Mouse (Mus musculus): ENCODE measurements around the gene Usp37. TPM values are rescaled to one million over a fixed set of nuclear protein-coding genes. Genes with fewer than 3 reads are reported as not detected.
"Not testable (repeated sequence)": the region's sequence is repeated elsewhere in the genome, so short reads cannot be mapped to it uniquely, and the experiment has no call there.

The Usp37 gene
- total and polyA plus RNA-seq, 2 experiments from 2014 or later: 17.6 to 32.8 TPM

GRCm38 (mm10) chr1:74397268-74397918 is 146.7 kb downstream of the Usp37 start:
- ATAC-seq (peak; percentile 88), DNase-seq (peak; percentile 84)
- no peaks in the 10 kb centered on the region for H3K27me3 ChIP-seq (ENCODE audit: insufficient read depth, low read length)
- peak overlapping the region; percentile 54 for H3K4me3 ChIP-seq (ENCODE audit: low read depth, low read length)
- peak overlapping the region; percentile 65 for H3K9ac ChIP-seq
- no peaks in the 10 kb centered on the region for H3K36me3 ChIP-seq (ENCODE audit: insufficient read depth)
- peak overlapping the region; percentile 92 for H3K4me2 ChIP-seq (ENCODE audit: low read depth)
- peak overlapping the region; percentile 50 for H3K27ac ChIP-seq (ENCODE audit: low read depth, low read length)
- H3K4me1 ChIP-seq (ENCODE audit: insufficient read depth): 0 out of 2 replicates have a peak, but pooled peaks cover under 1% of the 10 kb centered on the region
- peak; percentile 75 for TF ChIP-seq CTCF (IDR thresholded peaks at IDR 0.05; ENCODE audit: low read depth)
- WGBS: under 1% methylated on average over 41 of the region's 41 CpGs
- H3K9me3 ChIP-seq (ENCODE audit: low read length): no peaks in the 10 kb centered on the region

- not testable (repeated sequence) for DNase-seq
Observed at GRCm38 (mm10) chr1:74396456-74397222, 147.4 kb downstream of the Usp37 start.

GRCm38 (mm10) chr1:74395290-74395689 is 148.8 kb downstream of the Usp37 start:
- DNase-seq: no peak
- 91% methylated on average over 13 of the region's 13 CpGs for WGBS
- no peak for ATAC-seq
- H3K36me3 ChIP-seq (ENCODE audit: insufficient read depth): no peaks in the 10 kb centered on the region
- no peak overlapping the region for H3K9ac ChIP-seq
- no peak for TF ChIP-seq CTCF (IDR thresholded peaks at IDR 0.05; ENCODE audit: low read depth)
- H3K27ac ChIP-seq (ENCODE audit: low read depth, low read length): no peak overlapping the region
- 0 out of 2 replicates have a peak, but pooled peaks cover 5% of the 10 kb centered on the region for H3K27me3 ChIP-seq (ENCODE audit: insufficient read depth, low read length)
- H3K4me2 ChIP-seq (ENCODE audit: low read depth): no peak overlapping the region
- H3K4me3 ChIP-seq (ENCODE audit: low read depth, low read length): no peak overlapping the region
- H3K4me1 ChIP-seq (ENCODE audit: insufficient read depth): 0 out of 2 replicates have a peak, but pooled peaks cover 5% of the 10 kb centered on the region
- no peaks in the 10 kb centered on the region for H3K9me3 ChIP-seq (ENCODE audit: low read length)

More at GRCm38 (mm10) chr1:74396456-74397222, 147.4 kb downstream of the Usp37 start:
- H3K36me3 ChIP-seq (ENCODE audit: insufficient read depth); ATAC-seq; H3K4me1 ChIP-seq (ENCODE audit: insufficient read depth); H3K9me3 ChIP-seq (ENCODE audit: low read length); H3K27ac ChIP-seq (ENCODE audit: low read depth, low read length); H3K27me3 ChIP-seq (ENCODE audit: insufficient read depth, low read length): not testable (repeated sequence)
- Histone ChIP-seq H3K4me3 (ENCODE audit: low read depth, low read length) (peak overlapping the region; percentile 54), H3K4me2 (ENCODE audit: low read depth) (peak overlapping the region; percentile 92), H3K9ac (peak overlapping the region; percentile 65)
- 10% methylated on average over 11 of the region's 12 CpGs for WGBS

GRCm38 (mm10) chr1:74394858-74395257 is 149.2 kb downstream of the Usp37 start:
- Histone ChIP-seq H3K27ac (ENCODE audit: low read depth, low read length) (no peak overlapping the region), H3K36me3 (ENCODE audit: insufficient read depth) (no peaks in the 10 kb centered on the region), H3K4me3 (ENCODE audit: low read depth, low read length) (no peak overlapping the region), H3K4me1 (ENCODE audit: insufficient read depth) (0 out of 2 replicates have a peak, but pooled peaks cover 5% of the 10 kb centered on the region), H3K4me2 (ENCODE audit: low read depth) (no peak overlapping the region), H3K9me3 (ENCODE audit: low read length) (no peaks in the 10 kb centered on the region), H3K9ac (no peak overlapping the region), H3K27me3 (ENCODE audit: insufficient read depth, low read length) (0 out of 2 replicates have a peak, but pooled peaks cover 6% of the 10 kb centered on the region)
- no peak for TF ChIP-seq CTCF (IDR thresholded peaks at IDR 0.05; ENCODE audit: low read depth)
- DNase-seq (no peak), ATAC-seq (no peak)
- WGBS: 92% methylated on average over 15 of the region's 15 CpGs

- no peak for TF ChIP-seq CTCF (IDR thresholded peaks at IDR 0.05; ENCODE audit: low read depth)
- no peak for ATAC-seq
- no peak overlapping the region for H3K27ac ChIP-seq (ENCODE audit: low read depth, low read length)
Observed at GRCm38 (mm10) chr1:74394311-74394710, 149.8 kb downstream of the Usp37 start.

GRCm38 (mm10) chr1:74393697-74394096 is 150.4 kb downstream of the Usp37 start:
- Histone ChIP-seq H3K27me3 (ENCODE audit: insufficient read depth, low read length) (0 out of 2 replicates have a peak, but pooled peaks cover 6% of the 10 kb centered on the region), H3K36me3 (ENCODE audit: insufficient read depth) (no peaks in the 10 kb centered on the region), H3K27ac (ENCODE audit: low read depth, low read length) (no peak overlapping the region), H3K9me3 (ENCODE audit: low read length) (no peaks in the 10 kb centered on the region), H3K9ac (no peak overlapping the region), H3K4me3 (ENCODE audit: low read depth, low read length) (no peak overlapping the region), H3K4me1 (ENCODE audit: insufficient read depth) (0 out of 2 replicates have a peak, but pooled peaks cover 5% of the 10 kb centered on the region), H3K4me2 (ENCODE audit: low read depth) (no peak overlapping the region)
- DNase-seq (no peak), ATAC-seq (no peak)
- no peak for TF ChIP-seq CTCF (IDR thresholded peaks at IDR 0.05; ENCODE audit: low read depth)
- 85% methylated on average over 9 of the region's 9 CpGs for WGBS

More at GRCm38 (mm10) chr1:74394311-74394710, 149.8 kb downstream of the Usp37 start:
- H3K4me2 ChIP-seq (ENCODE audit: low read depth): no peak overlapping the region
- H3K9me3 ChIP-seq (ENCODE audit: low read length): no peaks in the 10 kb centered on the region
- no peaks in the 10 kb centered on the region for H3K36me3 ChIP-seq (ENCODE audit: insufficient read depth)
- no peak overlapping the region for H3K9ac ChIP-seq
- DNase-seq: no peak
- H3K4me1 ChIP-seq (ENCODE audit: insufficient read depth): 0 out of 2 replicates have a peak, but pooled peaks cover 5% of the 10 kb centered on the region
- H3K4me3 ChIP-seq (ENCODE audit: low read depth, low read length): no peak overlapping the region
- 0 out of 2 replicates have a peak, but pooled peaks cover 6% of the 10 kb centered on the region for H3K27me3 ChIP-seq (ENCODE audit: insufficient read depth, low read length)
- WGBS: 91% methylated on average over 9 of the region's 9 CpGs

GRCm38 (mm10) chr1:74393010-74393409 is 151.1 kb downstream of the Usp37 start:
- Histone ChIP-seq H3K36me3 (ENCODE audit: insufficient read depth) (no peaks in the 10 kb centered on the region), H3K9ac (no peak overlapping the region), H3K27ac (ENCODE audit: low read depth, low read length) (no peak overlapping the region), H3K4me3 (ENCODE audit: low read depth, low read length) (no peak overlapping the region), H3K9me3 (ENCODE audit: low read length) (no peaks in the 10 kb centered on the region), H3K27me3 (ENCODE audit: insufficient read depth, low read length) (0 out of 2 replicates have a peak, but pooled peaks cover 6% of the 10 kb centered on the region), H3K4me1 (ENCODE audit: insufficient read depth) (0 out of 2 replicates have a peak, but pooled peaks cover 5% of the 10 kb centered on the region), H3K4me2 (ENCODE audit: low read depth) (peak overlapping the region; percentile 88)
- no peak for DNase-seq
- WGBS: 27% methylated on average over 7 of the region's 7 CpGs
- TF ChIP-seq CTCF (IDR thresholded peaks at IDR 0.05; ENCODE audit: low read depth): no peak
- no peak for ATAC-seq
